Mouse (Mus musculus) adipocyte (in vitro differentiated cells): ENCODE results near the gene Ankrd7.
A peak's percentile ranks its signal among the peaks of the same experiment; 100 is the strongest.
"Not testable (repeated sequence)": the region's sequence is repeated elsewhere in the genome, so short reads cannot be mapped to it uniquely, and the experiment has no call there.

Source experiments
- DNase-seq: peaks from one replicate; pipeline ENCODE4 v3.0.0-alpha.2; 2016; ENCODE audit warnings: low spot score

Ankrd7 gene

DNA sequence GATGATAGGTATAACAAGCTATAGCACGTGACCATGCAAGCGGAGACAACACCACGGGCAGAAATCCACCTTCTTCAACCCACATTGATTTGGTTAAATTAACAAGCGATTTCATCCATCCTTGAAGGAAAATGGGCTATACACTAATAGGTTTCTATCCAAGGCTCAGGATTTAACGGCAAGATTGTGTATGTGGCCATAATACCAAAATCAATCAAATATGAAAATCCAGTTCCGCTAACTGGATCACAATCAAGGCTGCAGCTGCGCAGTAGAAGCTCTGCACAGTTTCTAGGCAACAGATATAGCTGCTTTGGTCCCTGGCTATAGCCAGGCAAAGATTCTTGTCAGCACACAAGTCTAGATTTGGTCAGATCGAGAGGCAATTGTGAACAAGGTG, at the start of gene Ankrd7:
TSS of gene Ankrd7 (plus strand) at position 301 of the 400 bp plus-strand sequence.
- no peak for DNase-seq

DNA sequence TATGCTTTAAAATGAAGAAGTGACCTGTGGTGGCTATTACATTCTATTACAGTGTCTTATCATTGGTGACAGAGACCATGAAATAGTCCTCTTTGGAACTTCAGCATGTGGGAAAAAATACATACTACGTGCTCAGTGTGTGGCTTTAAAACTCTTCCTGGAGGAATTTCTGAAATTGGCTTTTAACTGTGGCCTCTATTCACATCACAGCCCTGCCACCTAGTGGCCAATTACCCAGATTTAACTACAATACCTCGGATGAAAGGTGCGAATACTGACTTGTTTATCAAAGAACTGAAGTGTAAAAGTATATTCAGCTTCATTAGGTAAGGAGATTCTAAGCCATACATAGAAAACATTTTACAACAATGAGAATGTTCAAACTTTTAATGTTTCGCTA, 46.8 kb upstream of the Ankrd7 start:
- DNase-seq = peak; percentile 73

- no peak for DNase-seq
These were observed 45.9 kb upstream of the Ankrd7 start for GRCm38 (mm10) chr6:18820246-18820645.

- DNase-seq = peak; percentile 53
These were observed 43.3 kb upstream of the Ankrd7 start for GRCm38 (mm10) chr6:18822812-18823211.

DNA sequence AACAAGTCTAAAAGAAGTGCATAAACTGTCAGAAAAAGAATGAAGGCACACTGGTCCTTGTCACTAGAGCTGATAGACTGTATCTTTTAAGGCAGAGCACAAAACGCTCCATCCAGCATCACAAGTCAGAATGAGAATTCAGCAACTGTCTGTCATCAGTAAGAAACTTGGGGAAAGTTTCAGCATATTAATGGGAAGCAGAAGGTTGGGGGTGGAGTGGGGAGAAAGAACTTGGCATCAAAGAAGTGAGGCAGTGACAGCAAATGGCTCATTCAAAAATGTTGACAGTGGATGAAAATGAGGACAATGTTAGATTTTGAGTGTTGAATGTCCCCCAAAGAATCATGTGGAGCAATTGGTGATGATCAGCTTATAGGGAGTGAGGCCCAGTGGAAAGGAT, 33.2 kb upstream of the Ankrd7 start:
- DNase-seq = no peak

GRCm38 (mm10) chr6:18844529-18844928, 21.6 kb upstream of the Ankrd7 start:
- not testable (repeated sequence) for DNase-seq

- not testable (repeated sequence) for DNase-seq
These were observed 20.5 kb upstream of the Ankrd7 start for GRCm38 (mm10) chr6:18845571-18845970.

DNA sequence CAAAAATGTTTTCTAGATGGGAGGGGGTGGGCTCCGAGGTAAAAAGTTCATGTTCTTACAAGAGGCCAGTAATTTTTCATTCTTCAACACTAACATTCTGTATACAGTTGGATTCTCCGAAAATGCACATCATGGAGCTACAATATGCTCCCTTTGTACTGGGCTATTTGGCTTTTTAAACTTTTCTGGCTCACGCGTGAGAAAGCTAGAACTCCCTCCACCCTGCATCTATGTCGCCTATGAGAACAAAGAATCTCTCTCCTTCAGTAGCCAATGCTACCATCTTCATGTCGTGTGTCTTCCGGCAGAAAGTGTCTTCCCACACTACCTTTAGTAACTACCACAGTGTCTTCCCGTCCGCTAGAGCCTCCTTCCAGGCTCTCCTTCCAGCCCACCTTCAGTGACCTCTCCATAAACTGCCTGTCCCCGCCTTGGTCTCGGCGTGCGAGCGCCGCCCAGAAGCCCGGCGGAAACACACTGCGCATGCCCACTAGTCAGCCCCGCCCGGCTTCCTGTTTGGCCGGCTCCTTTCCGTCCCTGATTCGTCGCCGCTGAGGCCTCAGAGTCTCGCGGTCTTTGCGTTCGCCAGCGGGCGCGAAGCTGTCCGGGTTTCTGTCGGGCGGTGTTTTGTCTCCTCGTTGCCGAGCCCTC, 17.9 kb upstream of the Ankrd7 start, which contains the start of gene Lsm8:
TSS of gene Lsm8 (plus strand) at position 529 of the 651 bp plus-strand sequence.
- peak; percentile 99 for DNase-seq

DNA sequence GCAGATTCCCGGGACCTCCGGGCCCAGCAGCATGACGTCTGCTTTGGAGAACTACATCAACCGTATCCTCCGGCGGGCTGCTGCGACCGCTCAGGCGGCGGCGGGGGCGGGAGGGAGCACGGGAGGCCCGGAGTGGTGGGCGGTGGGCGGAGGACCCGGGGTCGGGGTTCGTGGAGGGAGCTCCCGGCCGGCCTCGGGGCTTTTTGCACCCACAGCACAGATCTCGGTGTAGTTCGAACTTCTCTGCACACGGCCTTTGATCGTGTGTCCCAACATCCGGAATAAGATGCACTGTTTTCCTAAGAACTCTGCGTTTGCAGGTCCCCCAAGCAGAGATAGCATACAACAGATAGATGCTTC, 17.4 kb upstream of the Ankrd7 start:
- no peak for DNase-seq

- no peak for DNase-seq
These were observed 10.8 kb upstream of the Ankrd7 start for GRCm38 (mm10) chr6:18855323-18855722.

DNA sequence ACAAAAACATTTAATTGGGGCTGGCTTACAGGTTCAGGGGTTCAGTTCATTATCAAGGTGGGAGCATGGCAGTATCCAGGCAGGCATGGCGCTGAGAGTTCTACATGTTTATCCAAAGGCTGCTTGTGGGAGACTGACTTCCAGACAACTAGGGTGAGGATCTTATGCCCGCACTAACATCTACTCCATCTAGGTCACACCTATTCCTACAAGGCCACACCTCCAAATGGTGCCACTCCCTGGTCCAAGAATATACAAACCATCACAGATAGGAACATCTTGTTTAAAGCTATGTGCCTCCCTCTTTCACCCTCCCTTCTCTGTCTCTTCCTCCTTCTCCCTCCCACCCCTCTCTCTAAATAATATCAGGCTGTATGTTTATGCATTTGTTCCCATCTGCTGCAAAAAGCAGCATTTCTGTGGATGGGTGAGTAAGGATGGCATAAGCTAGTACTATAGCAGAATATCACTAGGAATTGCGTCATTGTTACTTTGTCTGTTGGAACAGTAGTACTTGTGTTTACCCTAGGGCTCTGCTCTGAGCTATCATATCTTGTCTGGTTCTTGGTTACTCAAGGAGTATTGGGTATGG, 9.5 kb upstream of the Ankrd7 start:
- DNase-seq = no peak

DNA sequence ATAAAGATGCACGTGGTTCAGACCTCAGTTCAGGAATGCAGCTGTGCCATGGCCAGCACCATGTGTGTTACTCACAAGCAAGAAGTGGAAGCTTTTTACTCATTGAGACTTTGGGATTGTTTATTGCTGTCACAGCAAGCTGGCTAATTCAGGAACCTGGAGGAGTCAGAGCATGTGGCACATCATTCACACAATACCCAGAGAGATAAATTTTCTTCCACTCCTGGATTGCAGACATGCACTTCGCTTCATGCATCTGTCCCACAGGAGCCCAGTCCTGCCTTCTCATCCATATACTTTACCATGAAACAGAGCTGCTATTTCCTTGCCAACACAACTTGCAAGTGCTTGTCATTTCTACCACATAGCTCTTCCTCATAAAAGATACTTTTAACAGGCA, 22.9 kb downstream of the Ankrd7 start:
- DNase-seq = no peak

GRCm38 (mm10) chr6:18894142-18894541, 28.0 kb downstream of the Ankrd7 start:
- DNase-seq = no peak

GRCm38 (mm10) chr6:18907173-18907572, 41.1 kb downstream of the Ankrd7 start:
- DNase-seq = peak; percentile 10

DNA sequence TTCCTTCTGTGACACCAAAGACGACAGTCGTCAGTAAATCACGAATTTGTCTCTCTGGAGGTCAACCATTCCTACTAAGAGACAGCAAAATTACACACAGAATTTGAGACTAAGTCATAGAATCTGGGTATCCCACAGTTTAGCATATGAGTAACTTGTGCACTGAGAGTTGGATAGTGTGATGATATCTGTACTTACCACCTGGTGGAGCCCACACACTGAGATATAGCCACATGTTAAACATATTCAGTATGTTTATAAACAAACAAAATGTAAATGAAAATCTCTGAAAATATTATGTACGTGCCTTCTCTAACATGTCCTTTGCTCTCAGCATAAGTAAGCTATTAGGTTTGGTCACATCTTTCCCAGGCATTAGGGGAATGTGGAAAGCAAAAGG, 47.1 kb downstream of the Ankrd7 start:
- no peak for DNase-seq

DNA sequence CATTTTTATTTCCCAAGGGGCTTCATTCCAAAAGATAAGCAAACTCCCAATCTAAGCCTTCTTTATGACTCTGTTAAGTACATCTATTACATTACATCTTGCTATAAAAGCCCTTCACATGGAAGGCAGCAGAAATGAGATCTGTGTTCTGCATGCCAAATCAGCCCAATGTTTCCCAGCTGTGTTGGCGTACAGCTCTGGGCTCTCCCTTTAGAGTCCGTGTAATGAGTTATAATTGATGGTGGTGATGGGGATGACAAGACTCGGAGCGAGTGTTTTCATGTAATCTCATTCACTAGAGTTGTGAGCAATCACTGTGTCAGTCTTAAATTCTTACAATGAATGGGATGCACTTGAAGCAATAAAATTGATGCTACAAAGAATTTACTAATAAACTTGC, 49.9 kb downstream of the Ankrd7 start:
- DNase-seq = no peak

- no peak for DNase-seq
These were observed 50.4 kb downstream of the Ankrd7 start for GRCm38 (mm10) chr6:18916471-18916870.
